14 mouse cellular contexts compared by ENCODE assay signal in the genomic region with DNA sequence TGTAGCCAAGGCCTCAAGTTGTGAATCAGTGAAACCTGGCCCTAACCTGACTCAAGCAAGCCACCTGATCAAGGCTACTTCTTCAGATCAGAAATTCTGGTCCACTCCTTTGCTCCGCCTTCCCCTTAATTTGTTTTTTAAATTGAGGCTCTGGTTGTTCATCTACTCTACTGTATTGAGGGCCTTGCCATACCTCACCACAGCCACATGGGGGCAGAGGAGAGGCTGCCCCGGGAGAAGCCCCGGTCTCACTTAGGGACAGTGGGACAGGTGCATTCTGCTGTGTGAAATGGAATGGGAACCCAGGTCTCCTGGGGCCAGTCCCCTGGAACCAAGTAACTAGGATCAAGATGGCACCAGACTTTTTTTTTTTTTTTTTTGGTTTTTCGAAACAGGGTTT. TPM values are rescaled to one million over a fixed set of nuclear protein-coding genes. Genes with fewer than 3 reads are reported as not detected.
DNase-seq lines count a peak whose midpoint lies in the region; ATAC-seq and TF ChIP-seq lines count a peak whose summit lies in the region.
"Had no signal": no experiment of that assay in that cellular context is flagged by ENCODE, and none has a peak within 500 bp of the region (broad histone marks: within the 10 kb centered on the region; RNA-seq: fewer than 3 reads in every experiment).

No protein-coding gene starts in this region.

- DNase-seq in A20 (ENCODE audit: low read depth, low spot score) (peak; percentile 61), NIH3T3 (ENCODE audit: low read depth) (peak; percentile 27)
- no peak for DNase-seq in adrenal gland, postnatal 14 days
- DNase-seq in layer of hippocampus, adult 9-10 months (ENCODE audit: low spot score): no peak
- DNase-seq in adrenal gland, adult 18-20 months (ENCODE audit: low spot score in 2 of 2): no peak
- DNase-seq: left cerebral cortex, postnatal 4 days had no signal

- ATAC-seq in intestine, postnatal 0 days: no peak
- ATAC-seq in intestine, embryonic 15.5 days: no peak
- ATAC-seq in megakaryocyte progenitor cell, adult 5-6 weeks (replicated peaks; ENCODE audit: poor library complexity): peak; percentile 63
- ATAC-seq: forebrain, embryonic 15.5 days had no signal

- no peak overlapping the region for H3K4me3 ChIP-seq in intestine, postnatal 0 days (ENCODE audit: low read depth, low read length)
- no peak overlapping the region for H3K4me3 ChIP-seq in intestine, embryonic 15.5 days (replicated peaks)
- H3K4me3 ChIP-seq: embryonic facial prominence, embryonic 10.5 days; forebrain, embryonic 15.5 days; heart, embryonic 15.5 days; megakaryocyte, embryonic 14.5 days; stomach, embryonic 15.5 days had no signal

- TF ChIP-seq CTCF in intestine, postnatal 0 days (IDR thresholded peaks at IDR 0.05; ENCODE audit: low read depth): peak; percentile 75

- no peak overlapping the region for H3K27ac ChIP-seq in intestine, postnatal 0 days (ENCODE audit: low read depth, low read length)
- H3K27ac ChIP-seq in intestine, embryonic 15.5 days: no peak overlapping the region
- H3K27ac ChIP-seq: embryonic facial prominence, embryonic 10.5 days; forebrain, embryonic 15.5 days; heart, embryonic 15.5 days; stomach, embryonic 15.5 days had no signal

- 0 out of 2 replicates have a peak, but pooled peaks cover 5% of the 10 kb centered on the region for H3K4me1 ChIP-seq in intestine, postnatal 0 days (replicated peaks; ENCODE audit: control insufficient read depth, insufficient read depth, low read length)
- H3K4me1 ChIP-seq in intestine, embryonic 15.5 days (replicated peaks): no peaks in the 10 kb centered on the region
- H3K4me1 ChIP-seq: heart, embryonic 15.5 days; stomach, embryonic 15.5 days had no signal

- H3K27me3 ChIP-seq in intestine, postnatal 0 days (replicated peaks; ENCODE audit: control insufficient read depth, insufficient read depth, low read length): no peaks in the 10 kb centered on the region
- no peaks in the 10 kb centered on the region for H3K27me3 ChIP-seq in intestine, embryonic 15.5 days (replicated peaks)
- H3K27me3 ChIP-seq: heart, embryonic 15.5 days; stomach, embryonic 15.5 days had no signal

- H3K9me3 ChIP-seq in intestine, postnatal 0 days (ENCODE audit: control insufficient read depth): no peaks in the 10 kb centered on the region
- no peaks in the 10 kb centered on the region for H3K9me3 ChIP-seq in intestine, embryonic 15.5 days
- H3K9me3 ChIP-seq: embryonic facial prominence, embryonic 10.5 days; forebrain, embryonic 15.5 days; heart, embryonic 15.5 days; megakaryocyte, embryonic 14.5 days; stomach, embryonic 15.5 days had no signal

- no peak overlapping the region for H3K4me2 ChIP-seq in intestine, postnatal 0 days (replicated peaks; ENCODE audit: low read depth)
- no peak overlapping the region for H3K4me2 ChIP-seq in intestine, embryonic 15.5 days (replicated peaks)
- H3K4me2 ChIP-seq: forebrain, embryonic 15.5 days; heart, embryonic 15.5 days; stomach, embryonic 15.5 days had no signal

- H3K9ac ChIP-seq in intestine, postnatal 0 days (ENCODE audit: low read depth, low read length): no peak overlapping the region
- H3K9ac ChIP-seq in intestine, embryonic 15.5 days: no peak overlapping the region
- H3K9ac ChIP-seq: forebrain, embryonic 15.5 days; heart, embryonic 15.5 days; stomach, embryonic 15.5 days had no signal

- H3K36me3 ChIP-seq in intestine, postnatal 0 days (ENCODE audit: control insufficient read depth, insufficient read depth): no peaks in the 10 kb centered on the region
- no peaks in the 10 kb centered on the region for H3K36me3 ChIP-seq in intestine, embryonic 15.5 days
- H3K36me3 ChIP-seq: embryonic facial prominence, embryonic 10.5 days; forebrain, embryonic 15.5 days; heart, embryonic 15.5 days; stomach, embryonic 15.5 days had no signal

- 69% methylated on average over 4 of the region's 4 CpGs for WGBS in intestine, postnatal 0 days
- WGBS in intestine, embryonic 15.5 days: 67% methylated on average over 4 of the region's 4 CpGs

RNA-seq across cellular contexts. Expression of a gene that starts 5.9 kb away (rescaled TPM):
- polyA plus RNA-seq in intestine, postnatal 0 days (2015; fragmentation: Nextera tagmentation; extraction: Ambion mirVana): 4.1 and 4.8 TPM in 2 replicates
- 1.9 and 2.8 TPM in 2 replicates for polyA plus RNA-seq in intestine, embryonic 15.5 days (2015; fragmentation: Nextera tagmentation; extraction: Ambion mirVana)
- not detected in 2 replicates for total RNA-seq in megakaryocyte progenitor cell, adult 5-6 weeks (2015)
- not detected in 2 replicates for total RNA-seq in megakaryocyte progenitor cell, adult 5-6 weeks (2017)
- 1.3 and 2.1 TPM in 2 replicates for total RNA-seq in adrenal gland, postnatal 14 days (2021)
- 1 to 10 TPM in 1 of 2 experiments, not detected in 1; 2.5 TPM for total RNA-seq in adrenal gland, adult 18-20 months (2021)
- total RNA-seq: left cerebral cortex, postnatal 4 days had no signal
- polyA plus RNA-seq: embryonic facial prominence, embryonic 10.5 days had no signal

RNA-seq across cellular contexts. Expression of a gene that starts 18.2 kb away (rescaled TPM):
- polyA plus RNA-seq in intestine, postnatal 0 days (2015; fragmentation: Nextera tagmentation; extraction: Ambion mirVana): 27.8 and 28.2 TPM in 2 replicates
- polyA plus RNA-seq in intestine, embryonic 15.5 days (2015; fragmentation: Nextera tagmentation; extraction: Ambion mirVana): 4.6 and 5.3 TPM in 2 replicates
- total RNA-seq in megakaryocyte progenitor cell, adult 5-6 weeks (2015): 81.7 and 87.4 TPM in 2 replicates
- total RNA-seq in megakaryocyte progenitor cell, adult 5-6 weeks (2017): 95.3 and 119 TPM in 2 replicates
- 2.2 and 3.5 TPM in 2 replicates for total RNA-seq in adrenal gland, postnatal 14 days (2021)
- total RNA-seq in adrenal gland, adult 18-20 months (2021): 1 to 10 TPM; 4.2 to 6.0 TPM
- polyA plus RNA-seq: embryonic facial prominence, embryonic 10.5 days had no signal

RNA-seq across cellular contexts. Expression of a gene that starts 30.5 kb away (rescaled TPM):
- polyA plus RNA-seq in intestine, postnatal 0 days (2015; fragmentation: Nextera tagmentation; extraction: Ambion mirVana): 2.7 and 2.9 TPM in 2 replicates
- polyA plus RNA-seq in intestine, embryonic 15.5 days (2015; fragmentation: Nextera tagmentation; extraction: Ambion mirVana): 1.4 TPM in 2 replicates
- total RNA-seq in megakaryocyte progenitor cell, adult 5-6 weeks (2015): 1.6 TPM in 2 replicates
- total RNA-seq in megakaryocyte progenitor cell, adult 5-6 weeks (2017): 0.47 and 1.3 TPM in 2 replicates
- 76.3 and 82.7 TPM in 2 replicates for total RNA-seq in adrenal gland, postnatal 14 days (2021)
- total RNA-seq in adrenal gland, adult 18-20 months (2021): 100 to 1,000 TPM; 145 to 483 TPM

RNA-seq across cellular contexts. Expression of a gene that starts 38.3 kb away (rescaled TPM):
- not detected in 2 replicates for polyA plus RNA-seq in intestine, postnatal 0 days (2015; fragmentation: Nextera tagmentation; extraction: Ambion mirVana)
- 0.10 and 0.33 TPM in 2 replicates for polyA plus RNA-seq in intestine, embryonic 15.5 days (2015; fragmentation: Nextera tagmentation; extraction: Ambion mirVana)
- not detected in 2 replicates for total RNA-seq in megakaryocyte progenitor cell, adult 5-6 weeks (2015)
- total RNA-seq in megakaryocyte progenitor cell, adult 5-6 weeks (2017): not detected in 2 replicates
- not detected in 2 replicates for total RNA-seq in adrenal gland, postnatal 14 days (2021)
- under 1 TPM in 1 of 2 experiments, not detected in 1; 0.20 TPM for total RNA-seq in adrenal gland, adult 18-20 months (2021)
- total RNA-seq: left cerebral cortex, postnatal 4 days had no signal
- polyA plus RNA-seq: heart, embryonic 15.5 days had no signal

RNA-seq across cellular contexts. Expression of a gene that starts 41.8 kb away (rescaled TPM):
- polyA plus RNA-seq in intestine, postnatal 0 days (2015; fragmentation: Nextera tagmentation; extraction: Ambion mirVana): 12.5 and 12.6 TPM in 2 replicates
- polyA plus RNA-seq in intestine, embryonic 15.5 days (2015; fragmentation: Nextera tagmentation; extraction: Ambion mirVana): 10.9 and 15.5 TPM in 2 replicates
- total RNA-seq in megakaryocyte progenitor cell, adult 5-6 weeks (2015): 8.5 and 8.8 TPM in 2 replicates
- total RNA-seq in megakaryocyte progenitor cell, adult 5-6 weeks (2017): 25.9 and 31.5 TPM in 2 replicates
- total RNA-seq in adrenal gland, postnatal 14 days (2021): 1.1 TPM in 2 replicates
- 10 to 100 TPM in 1 of 2 experiments, 1 to 10 TPM in 1; 1.6 to 10.5 TPM for total RNA-seq in adrenal gland, adult 18-20 months (2021)
- total RNA-seq: left cerebral cortex, postnatal 4 days had no signal
- polyA plus RNA-seq: embryonic facial prominence, embryonic 10.5 days had no signal

Comparison
In these comparisons a context has a peak if more than half of its experiments do, and no peak if none do; other contexts are left out.
1. DNase-seq: peak in A20 (single experiment) and NIH3T3 (single experiment); none in adrenal gland, postnatal 14 days (single experiment), layer of hippocampus, adult 9-10 months (single experiment) and adrenal gland, adult 18-20 months (0 of 2).
2. RNA of a gene that starts 18.2 kb away (total RNA-seq): 81.7 to 119 TPM in megakaryocyte progenitor cell, adult 5-6 weeks; 4.2 to 6.0 TPM in adrenal gland, adult 18-20 months and 2.2 to 3.5 TPM in adrenal gland, postnatal 14 days; every median in the first group is over 10 times any median in the second.
3. RNA of a gene that starts 30.5 kb away (total RNA-seq): 145 to 483 TPM in adrenal gland, adult 18-20 months and 76.3 to 82.7 TPM in adrenal gland, postnatal 14 days; 0.47 to 1.6 TPM in megakaryocyte progenitor cell, adult 5-6 weeks; every median in the first group is over 10 times any median in the second.